Mouse (Mus musculus): ENCODE measurements around the gene Rint1.

- no peak for TF ChIP-seq GATA1 (IDR thresholded peaks at IDR 0.05; ENCODE audit: low read length)
- no peak for TF ChIP-seq TAL1 (IDR thresholded peaks at IDR 0.05; ENCODE audit: low read length)
These were observed 29.2 kb downstream of the Rint1 start for GRCm38 (mm10) chr5:23816681-23817080.

Measured in erythroblast, embryonic 14.5 days (primary cell).